Mouse (Mus musculus): ENCODE results near the gene Cyp27b1. TPM values are rescaled to one million over a fixed set of nuclear protein-coding genes. Genes with fewer than 3 reads are reported as not detected.
A peak's percentile ranks its signal among the peaks of the same experiment; 100 is the strongest.

Gene Cyp27b1
- polyA plus RNA-seq, 1 experiment from 2014 or later, result 0.09 TPM

GRCm38 (mm10) chr10:127085633-127086032 is 37.6 kb downstream of the Cyp27b1 start:
- 76% methylated on average over 6 of the region's 6 CpGs for WGBS
- DNase-seq (ENCODE audit: low spot score) (no peak), ATAC-seq (ENCODE audit: insufficient read depth, low FRiP score, low TSS enrichment) (no peak)
- no peaks in the 10 kb centered on the region for H3K36me3 ChIP-seq (ENCODE audit: control insufficient read depth, insufficient read depth, low read length)
- no peaks in the 10 kb centered on the region for H3K9me3 ChIP-seq (ENCODE audit: control insufficient read depth, low read length)
- no peak overlapping the region for H3K27ac ChIP-seq (ENCODE audit: low read depth, low read length)
- peaks cover 12% of the 10 kb centered on the region for H3K4me1 ChIP-seq (ENCODE audit: control insufficient read depth, insufficient read depth, low read length)
- no peak overlapping the region for H3K4me3 ChIP-seq (ENCODE audit: low read depth, low read length)
- H3K9ac ChIP-seq (ENCODE audit: low read length), result no peak overlapping the region
- H3K4me2 ChIP-seq (ENCODE audit: low read depth), result no peak overlapping the region
- H3K27me3 ChIP-seq (ENCODE audit: control insufficient read depth, insufficient read depth, low read length), result peaks cover 58% of the 10 kb centered on the region

- peak; percentile 37 for DNase-seq (ENCODE audit: low spot score)
- Histone ChIP-seq H3K4me3 (ENCODE audit: low read depth, low read length) (no peak overlapping the region), H3K4me1 (ENCODE audit: control insufficient read depth, insufficient read depth, low read length) (peaks cover 4% of the 10 kb centered on the region; the same call in 1 of the 2 replicates), H3K9me3 (ENCODE audit: control insufficient read depth, low read length) (no peaks in the 10 kb centered on the region), H3K36me3 (ENCODE audit: control insufficient read depth, insufficient read depth, low read length) (0 out of 2 replicates have a peak, but pooled peaks cover 2% of the 10 kb centered on the region), H3K9ac (ENCODE audit: low read length) (no peak overlapping the region), H3K27me3 (ENCODE audit: control insufficient read depth, insufficient read depth, low read length) (peaks cover 47% of the 10 kb centered on the region), H3K4me2 (ENCODE audit: low read depth) (0 out of 2 replicates have a peak overlapping the region, but pooled peaks have one; percentile 7), H3K27ac (ENCODE audit: low read depth, low read length) (no peak overlapping the region)
- no peak for ATAC-seq (ENCODE audit: insufficient read depth, low FRiP score, low TSS enrichment)
- 9% methylated on average over 57 of the region's 57 CpGs for WGBS
Measured at GRCm38 (mm10) chr10:127090560-127091411, 42.7 kb downstream of the Cyp27b1 start.

GRCm38 (mm10) chr10:127091507-127092396 is 43.7 kb downstream of the Cyp27b1 start:
- peaks cover 5% of the 10 kb centered on the region; the same call in 1 of the 2 replicates for H3K36me3 ChIP-seq (ENCODE audit: control insufficient read depth, insufficient read depth, low read length)
- peak; percentile 13; the same call in 1 of the 2 replicates for ATAC-seq (ENCODE audit: insufficient read depth, low FRiP score, low TSS enrichment)
- peak overlapping the region; percentile 21; the same call in 1 of the 2 replicates for H3K4me3 ChIP-seq (ENCODE audit: low read depth, low read length)
- H3K4me1 ChIP-seq (ENCODE audit: control insufficient read depth, insufficient read depth, low read length), result peaks cover 4% of the 10 kb centered on the region; the same call in 1 of the 2 replicates
- 8% methylated on average over 51 of the region's 51 CpGs for WGBS
- peak; percentile 13 for DNase-seq (ENCODE audit: low spot score)
- no peak overlapping the region for H3K27ac ChIP-seq (ENCODE audit: low read depth, low read length)
- H3K27me3 ChIP-seq (ENCODE audit: control insufficient read depth, insufficient read depth, low read length), result peaks cover 47% of the 10 kb centered on the region
- no peaks in the 10 kb centered on the region for H3K9me3 ChIP-seq (ENCODE audit: control insufficient read depth, low read length)
- H3K9ac ChIP-seq (ENCODE audit: low read length), result no peak overlapping the region
- 0 out of 2 replicates have a peak overlapping the region, but pooled peaks have one; percentile 7 for H3K4me2 ChIP-seq (ENCODE audit: low read depth)

- ATAC-seq (ENCODE audit: insufficient read depth, low FRiP score, low TSS enrichment) (no peak), DNase-seq (ENCODE audit: low spot score) (no peak)
- WGBS, result 49% methylated on average over 4 of the region's 4 CpGs
- H3K9me3 ChIP-seq (ENCODE audit: control insufficient read depth, low read length), result no peaks in the 10 kb centered on the region
- H3K4me1 ChIP-seq (ENCODE audit: control insufficient read depth, insufficient read depth, low read length), result peaks cover 4% of the 10 kb centered on the region; the same call in 1 of the 2 replicates
- H3K4me3 ChIP-seq (ENCODE audit: low read depth, low read length), result no peak overlapping the region
- no peak overlapping the region for H3K27ac ChIP-seq (ENCODE audit: low read depth, low read length)
- H3K27me3 ChIP-seq (ENCODE audit: control insufficient read depth, insufficient read depth, low read length), result peaks cover 45% of the 10 kb centered on the region
- peaks cover 7% of the 10 kb centered on the region for H3K36me3 ChIP-seq (ENCODE audit: control insufficient read depth, insufficient read depth, low read length)
- H3K9ac ChIP-seq (ENCODE audit: low read length), result no peak overlapping the region
- no peak overlapping the region for H3K4me2 ChIP-seq (ENCODE audit: low read depth)
Measured at GRCm38 (mm10) chr10:127092742-127093141, 44.7 kb downstream of the Cyp27b1 start.

GRCm38 (mm10) chr10:127094382-127094802 is 46.3 kb downstream of the Cyp27b1 start:
- no peaks in the 10 kb centered on the region for H3K9me3 ChIP-seq (ENCODE audit: control insufficient read depth, low read length)
- no peak overlapping the region for H3K4me2 ChIP-seq (ENCODE audit: low read depth)
- H3K4me3 ChIP-seq (ENCODE audit: low read depth, low read length), result no peak overlapping the region
- H3K36me3 ChIP-seq (ENCODE audit: control insufficient read depth, insufficient read depth, low read length), result peaks cover 12% of the 10 kb centered on the region
- H3K27ac ChIP-seq (ENCODE audit: low read depth, low read length), result no peak overlapping the region
- DNase-seq (ENCODE audit: low spot score), result no peak
- peaks cover 4% of the 10 kb centered on the region; the same call in 1 of the 2 replicates for H3K4me1 ChIP-seq (ENCODE audit: control insufficient read depth, insufficient read depth, low read length)
- ATAC-seq (ENCODE audit: insufficient read depth, low FRiP score, low TSS enrichment), result no peak
- peaks cover 36% of the 10 kb centered on the region for H3K27me3 ChIP-seq (ENCODE audit: control insufficient read depth, insufficient read depth, low read length)
- 66% methylated on average over 7 of the region's 7 CpGs for WGBS
- H3K9ac ChIP-seq (ENCODE audit: low read length), result no peak overlapping the region

- H3K36me3 ChIP-seq (ENCODE audit: control insufficient read depth, insufficient read depth, low read length), result peaks cover 12% of the 10 kb centered on the region
Measured at GRCm38 (mm10) chr10:127098514-127098913, 50.5 kb downstream of the Cyp27b1 start.

GRCm38 (mm10) chr10:127099191-127099590 is 51.1 kb downstream of the Cyp27b1 start:
- no peak overlapping the region for H3K4me2 ChIP-seq (ENCODE audit: low read depth)
- H3K4me1 ChIP-seq (ENCODE audit: control insufficient read depth, insufficient read depth, low read length), result no peaks in the 10 kb centered on the region
- no peak for DNase-seq (ENCODE audit: low spot score)
- H3K27ac ChIP-seq (ENCODE audit: low read depth, low read length), result no peak overlapping the region
- 95% methylated on average over 10 of the region's 10 CpGs for WGBS
- no peaks in the 10 kb centered on the region for H3K27me3 ChIP-seq (ENCODE audit: control insufficient read depth, insufficient read depth, low read length)
- no peak for ATAC-seq (ENCODE audit: insufficient read depth, low FRiP score, low TSS enrichment)
- no peak overlapping the region for H3K9ac ChIP-seq (ENCODE audit: low read length)
- H3K36me3 ChIP-seq (ENCODE audit: control insufficient read depth, insufficient read depth, low read length), result peaks cover 12% of the 10 kb centered on the region
- no peak overlapping the region for H3K4me3 ChIP-seq (ENCODE audit: low read depth, low read length)
- H3K9me3 ChIP-seq (ENCODE audit: control insufficient read depth, low read length), result no peaks in the 10 kb centered on the region

More at GRCm38 (mm10) chr10:127098514-127098913, 50.5 kb downstream of the Cyp27b1 start:
- Histone ChIP-seq H3K9me3 (ENCODE audit: control insufficient read depth, low read length) (no peaks in the 10 kb centered on the region), H3K4me1 (ENCODE audit: control insufficient read depth, insufficient read depth, low read length) (no peaks in the 10 kb centered on the region), H3K4me3 (ENCODE audit: low read depth, low read length) (no peak overlapping the region), H3K27me3 (ENCODE audit: control insufficient read depth, insufficient read depth, low read length) (no peaks in the 10 kb centered on the region), H3K4me2 (ENCODE audit: low read depth) (no peak overlapping the region), H3K27ac (ENCODE audit: low read depth, low read length) (no peak overlapping the region), H3K9ac (ENCODE audit: low read length) (no peak overlapping the region)
- ATAC-seq (ENCODE audit: insufficient read depth, low FRiP score, low TSS enrichment) (no peak), DNase-seq (ENCODE audit: low spot score) (no peak)
- WGBS, result 79% methylated on average over 20 of the region's 20 CpGs

- 89% methylated on average over 14 of the region's 15 CpGs for WGBS
- H3K4me2 ChIP-seq (ENCODE audit: low read depth), result no peak overlapping the region
- H3K4me3 ChIP-seq (ENCODE audit: low read depth, low read length), result no peak overlapping the region
- H3K9me3 ChIP-seq (ENCODE audit: control insufficient read depth, low read length), result no peaks in the 10 kb centered on the region
- DNase-seq (ENCODE audit: low spot score) (no peak), ATAC-seq (ENCODE audit: insufficient read depth, low FRiP score, low TSS enrichment) (no peak)
- H3K4me1 ChIP-seq (ENCODE audit: control insufficient read depth, insufficient read depth, low read length), result no peaks in the 10 kb centered on the region
- H3K36me3 ChIP-seq (ENCODE audit: control insufficient read depth, insufficient read depth, low read length), result peaks cover 12% of the 10 kb centered on the region
- H3K27ac ChIP-seq (ENCODE audit: low read depth, low read length), result no peak overlapping the region
- H3K27me3 ChIP-seq (ENCODE audit: control insufficient read depth, insufficient read depth, low read length), result no peaks in the 10 kb centered on the region
- no peak overlapping the region for H3K9ac ChIP-seq (ENCODE audit: low read length)
Measured at GRCm38 (mm10) chr10:127099868-127100267, 51.8 kb downstream of the Cyp27b1 start.
